Mouse (Mus musculus) right cerebral cortex, postnatal 4 days (tissue): ENCODE measurements at regions not wholly inside any gene's neighbourhood (a gene's known extent, or its start where the extent isn't known, plus 50 kb on each side); places are given as distances from the start of the nearest gene placed in this dataset.
"Not testable (repeated sequence)": the region's sequence is repeated elsewhere in the genome, so short reads cannot be mapped to it uniquely, and the experiment has no call there.

Source experiments
- DNase-seq: peaks from one replicate; pipeline ENCODE4 v3.0.0-alpha.2; 2022

DNA sequence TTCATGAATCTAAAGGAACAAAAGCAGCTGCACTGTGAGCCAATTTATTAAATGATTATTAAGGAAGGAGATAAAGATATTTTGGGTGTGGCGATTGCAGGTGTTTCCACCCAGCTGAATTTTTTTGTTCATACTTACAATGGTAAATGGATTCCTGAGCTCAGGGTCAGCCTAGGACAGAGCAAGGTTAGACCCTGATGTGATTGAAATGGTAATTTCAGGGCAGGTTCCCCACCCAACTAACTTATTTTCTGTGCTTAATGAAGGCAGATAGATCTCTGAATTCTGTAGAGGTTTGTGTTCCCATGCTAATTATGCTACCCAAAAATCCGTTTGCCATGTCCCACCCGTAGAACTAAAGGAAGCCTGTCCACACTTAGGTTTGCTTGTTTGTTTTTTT, 258.8 kb upstream of the St6gal2 start:
- no peak for DNase-seq

DNA sequence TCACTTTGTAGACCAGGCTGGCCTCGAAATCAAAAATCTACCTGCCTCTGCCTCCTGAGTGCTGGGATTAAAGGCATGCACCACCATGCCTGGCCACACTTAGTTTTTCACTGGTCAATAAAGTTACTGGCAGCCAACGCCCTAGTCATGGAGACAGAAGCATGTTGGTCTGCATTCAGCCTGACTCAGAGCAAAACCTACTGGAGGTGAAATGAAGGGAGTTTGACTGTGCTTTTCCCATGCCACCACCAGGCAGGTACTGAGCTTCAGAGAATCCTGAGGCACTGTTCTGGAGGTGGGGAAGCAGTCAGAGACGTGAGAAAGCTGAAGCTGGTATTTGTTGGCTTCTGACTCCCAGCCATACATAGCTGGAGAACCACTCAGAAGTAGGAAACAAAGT, 258.4 kb upstream of the St6gal2 start:
- no peak for DNase-seq

DNA sequence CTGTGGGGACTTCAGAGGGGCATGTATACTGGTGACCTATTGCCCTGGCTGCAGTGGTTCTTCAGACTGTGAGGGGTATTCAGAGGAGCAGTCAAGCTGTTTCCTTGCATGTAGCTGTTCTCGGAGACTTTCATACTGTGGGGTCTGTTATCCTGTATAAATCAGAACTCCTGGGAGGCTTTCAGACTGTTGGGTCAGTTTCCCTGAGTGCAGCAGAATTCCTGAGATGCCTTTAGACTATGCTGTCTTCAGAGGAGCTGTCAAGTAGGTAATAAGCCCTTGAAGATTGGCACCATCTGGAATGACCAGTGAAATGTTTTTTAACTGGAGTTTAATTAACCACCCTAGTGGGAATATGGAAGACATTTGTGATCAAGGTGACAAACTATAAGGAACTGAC, 238.6 kb upstream of the St6gal2 start:
- DNase-seq: no peak

DNA sequence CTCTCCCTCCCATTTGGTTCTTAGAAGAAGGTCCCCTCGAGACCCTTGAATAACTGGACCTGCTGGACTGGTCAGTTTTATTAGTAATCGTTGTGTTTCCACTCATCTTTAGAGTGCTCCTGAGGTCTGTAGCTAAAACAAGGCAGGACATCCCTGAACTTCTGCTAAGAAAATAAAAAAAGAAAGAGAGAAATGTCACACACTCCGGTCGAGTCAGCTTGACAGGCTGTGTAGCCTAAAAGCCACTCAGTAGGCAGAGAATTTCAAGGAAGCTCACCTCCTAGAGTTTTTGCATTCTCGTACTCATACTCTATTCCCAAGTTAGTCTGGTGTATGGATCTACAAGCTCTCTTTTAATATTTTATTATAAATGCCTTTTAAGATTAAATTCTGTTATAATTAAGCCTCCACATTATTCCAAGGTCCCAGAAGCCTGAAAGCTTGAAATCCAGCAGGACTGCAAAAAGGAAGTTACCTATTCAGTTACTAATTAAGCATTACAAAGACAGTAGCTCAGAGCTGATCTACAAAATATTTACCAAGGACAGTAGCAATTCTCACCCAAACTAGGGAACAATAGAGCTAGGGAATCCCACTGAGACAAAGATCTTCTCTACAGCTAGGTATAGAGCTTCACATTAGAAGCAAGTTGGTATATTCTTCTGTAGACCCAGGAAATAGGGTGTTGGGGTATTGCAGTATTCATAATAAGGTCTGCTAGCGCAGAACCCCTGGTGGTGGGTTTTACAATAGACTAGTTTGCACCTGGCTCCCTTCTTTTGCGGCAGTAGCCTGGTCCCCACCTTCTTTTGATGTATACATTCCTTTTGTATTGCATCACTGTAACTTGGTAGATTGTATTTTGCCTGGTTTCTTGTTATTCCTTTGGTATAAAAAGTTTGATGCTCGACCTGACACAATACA, 226.7 kb upstream of the St6gal2 start:
- not testable (repeated sequence) for DNase-seq

DNA sequence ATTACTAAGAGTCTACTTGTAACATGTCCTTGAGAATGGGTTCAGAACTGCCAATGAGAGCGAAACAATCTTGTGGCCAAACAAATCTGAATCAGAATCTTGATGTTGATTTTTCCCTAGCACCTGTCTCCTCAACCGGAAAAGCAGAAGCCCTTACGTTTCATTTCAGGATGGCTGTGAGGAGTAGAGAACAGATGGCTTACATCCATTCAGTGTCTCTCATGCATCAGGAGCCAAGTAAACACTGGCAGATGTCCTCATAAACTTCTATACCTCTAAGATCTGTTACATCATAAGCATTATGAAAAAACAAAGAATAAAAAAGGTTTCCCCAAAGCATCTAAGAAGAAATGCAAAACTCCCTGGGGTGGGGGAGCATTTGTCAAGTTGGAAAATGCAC, 221.1 kb upstream of the St6gal2 start:
- DNase-seq: no peak

DNA sequence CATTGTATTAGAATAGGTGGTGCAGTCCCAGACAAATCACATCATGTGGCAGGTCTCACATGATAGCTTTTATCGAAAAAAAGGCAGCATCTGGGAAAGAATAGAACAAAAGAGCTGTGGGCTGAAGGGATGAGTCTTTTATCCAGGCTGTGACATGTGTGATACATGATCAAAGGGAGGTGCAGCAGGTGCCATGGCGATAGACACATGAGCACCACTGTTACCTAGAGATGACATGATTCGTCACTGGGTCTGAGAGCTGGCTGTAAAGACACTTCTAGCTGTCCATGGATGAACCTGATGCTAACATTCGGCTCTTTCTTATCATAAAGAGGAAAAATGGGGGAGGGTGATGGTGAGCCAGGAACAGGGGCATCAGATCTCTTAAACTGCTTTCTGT, 210.9 kb upstream of the St6gal2 start:
- no peak for DNase-seq

DNA sequence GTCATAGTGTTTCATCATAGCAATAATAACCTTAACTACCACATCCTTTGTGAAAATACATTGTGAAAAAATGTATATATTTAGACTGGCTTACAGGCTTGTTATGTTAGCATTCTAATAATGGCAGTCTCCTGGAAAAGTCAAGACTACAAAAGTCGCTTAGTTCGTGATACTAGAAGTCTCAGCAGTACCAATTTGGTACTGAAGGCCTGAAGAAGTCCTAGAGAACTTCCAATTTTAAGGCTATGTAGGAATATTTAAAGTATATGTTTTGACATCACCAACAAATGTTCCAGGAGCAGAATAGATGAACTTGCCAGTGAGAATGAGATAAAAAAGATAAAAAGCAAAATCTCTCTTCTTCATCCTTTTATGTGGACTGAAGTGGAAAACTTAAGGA, 182.5 kb upstream of the St6gal2 start:
- no peak for DNase-seq

DNA sequence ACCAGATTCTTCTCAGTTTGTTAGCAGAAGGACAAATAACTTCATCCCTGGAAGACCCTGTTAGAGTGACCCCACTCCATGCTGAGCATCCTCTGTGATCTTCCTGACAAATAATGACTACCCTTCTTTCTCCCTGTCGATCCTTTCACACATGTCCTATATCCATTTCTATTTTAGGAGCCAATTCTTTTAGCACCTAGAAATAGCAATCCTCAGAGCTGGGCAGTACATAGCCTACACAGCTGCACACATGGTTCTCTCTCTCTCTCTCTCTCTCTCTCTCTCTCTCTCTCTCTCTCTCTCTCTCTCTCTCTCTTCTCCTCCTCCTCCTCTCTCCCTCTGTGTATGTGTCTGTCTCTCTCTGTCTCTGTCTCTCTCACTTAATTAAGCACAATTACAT, 168.6 kb upstream of the St6gal2 start:
- no peak for DNase-seq

DNA sequence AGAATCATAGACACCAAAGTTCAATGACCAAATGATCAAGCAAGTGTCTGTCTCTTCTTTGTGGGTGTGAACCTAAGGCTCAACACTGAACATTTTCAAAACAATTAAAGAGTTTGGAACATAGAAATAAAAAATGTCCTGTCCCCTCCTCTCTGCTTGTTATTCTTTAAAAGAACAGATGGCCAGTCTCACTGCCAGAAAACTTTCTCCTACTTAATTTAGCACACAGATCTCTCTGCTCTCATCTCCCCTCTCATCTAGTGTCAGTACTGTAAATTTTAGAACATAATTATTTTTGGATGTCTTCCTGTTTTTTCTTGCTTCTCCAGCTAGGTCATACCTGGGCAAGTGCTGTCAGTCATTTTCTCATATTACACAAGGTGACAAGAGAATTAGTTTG, 163.9 kb upstream of the St6gal2 start:
- DNase-seq: no peak

DNA sequence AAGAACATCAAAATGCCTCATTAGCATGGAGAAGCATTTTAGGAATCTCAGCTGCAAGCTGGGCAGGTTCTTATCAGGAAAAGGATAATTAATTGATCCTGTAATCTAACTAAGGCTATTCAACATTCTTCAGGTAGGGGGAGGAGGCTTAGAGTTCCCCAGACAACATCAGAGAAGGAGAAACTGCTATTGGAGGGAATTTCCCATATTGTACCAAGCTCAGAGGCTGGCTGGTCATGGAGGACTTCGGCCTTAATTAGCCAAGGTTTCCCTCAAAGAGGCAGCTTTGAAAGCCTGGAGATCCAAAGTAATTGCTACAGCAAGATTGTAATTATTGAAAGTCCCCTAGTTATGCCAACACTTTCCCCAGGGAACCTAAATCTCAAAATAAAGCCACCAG, 156.6 kb upstream of the St6gal2 start:
- no peak for DNase-seq

DNA sequence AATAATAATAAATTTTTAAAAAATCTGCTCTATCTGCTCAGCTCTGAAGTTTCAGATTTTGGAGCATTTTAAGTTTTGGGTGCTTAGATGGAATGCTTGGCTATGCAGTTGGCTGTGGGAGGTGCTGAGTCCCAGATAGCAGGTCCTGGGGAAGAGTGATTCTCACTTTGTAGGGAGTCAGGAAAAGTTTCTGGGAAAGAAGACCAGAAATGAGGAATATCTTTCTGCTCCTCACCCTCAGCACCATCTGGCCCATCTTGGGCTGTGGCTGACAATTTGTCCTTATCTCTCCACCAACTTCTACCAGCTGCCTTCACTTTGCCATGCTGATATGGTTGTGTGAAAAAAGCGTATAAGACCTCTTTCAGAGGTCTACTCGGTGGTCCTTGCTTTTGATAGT, 152.5 kb upstream of the St6gal2 start:
- DNase-seq: no peak

DNA sequence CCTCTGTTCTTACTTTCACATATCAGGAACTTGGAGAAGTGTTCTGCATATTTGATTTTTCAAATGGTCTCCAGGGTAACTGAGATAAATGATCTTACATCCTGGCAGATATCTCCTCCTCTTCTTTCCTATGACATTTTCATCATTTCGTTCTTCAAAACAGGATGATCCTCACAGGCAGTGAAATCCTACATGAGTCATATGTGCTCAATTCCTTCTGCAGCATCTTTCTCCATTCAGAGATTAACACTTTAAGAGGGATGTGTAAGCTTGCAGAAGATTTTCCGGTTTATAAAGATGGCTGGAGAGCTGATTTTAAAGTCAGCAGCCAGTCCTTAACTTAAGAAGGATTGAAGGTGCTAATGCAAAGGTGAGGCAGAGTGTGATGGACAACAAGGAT, 148.5 kb upstream of the St6gal2 start:
- DNase-seq: no peak

DNA sequence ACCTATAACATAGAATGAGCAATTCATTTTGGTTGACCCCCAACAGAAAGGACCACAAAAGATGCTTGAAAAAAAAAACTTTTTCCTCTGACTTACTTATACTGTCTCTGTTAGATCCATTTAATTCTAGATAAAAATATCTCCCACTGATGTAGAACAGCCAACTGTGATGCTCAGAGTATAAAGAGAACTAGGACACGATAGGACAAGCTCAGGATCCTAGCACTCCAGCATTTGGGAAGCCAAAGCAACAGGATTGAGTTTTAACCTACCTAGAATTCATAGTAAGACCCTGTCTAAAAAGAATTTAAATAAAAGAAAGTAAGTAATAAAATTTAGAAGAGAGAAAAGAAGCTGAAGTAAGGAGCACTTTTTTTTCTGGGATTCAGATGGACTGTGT, 146.3 kb upstream of the St6gal2 start:
- no peak for DNase-seq

DNA sequence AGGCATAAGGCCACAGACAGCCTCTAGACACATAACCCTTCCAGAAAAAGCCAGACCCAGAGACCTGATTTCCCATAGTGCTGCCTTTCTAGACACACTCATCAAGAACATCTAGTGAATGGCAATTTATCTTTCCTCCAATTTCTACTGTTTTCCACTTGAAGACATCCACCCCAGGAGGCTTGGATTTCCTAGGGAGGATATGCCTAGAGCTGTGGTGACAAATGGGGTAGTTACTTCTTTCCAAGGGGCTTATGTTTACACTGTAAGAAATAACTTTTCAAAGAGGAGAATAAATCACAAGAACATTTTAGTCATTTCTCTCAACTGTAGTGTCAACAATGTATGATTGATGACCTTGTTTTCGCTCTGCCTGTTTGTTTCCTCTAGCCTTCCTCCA, 124.2 kb upstream of the St6gal2 start:
- no peak for DNase-seq

DNA sequence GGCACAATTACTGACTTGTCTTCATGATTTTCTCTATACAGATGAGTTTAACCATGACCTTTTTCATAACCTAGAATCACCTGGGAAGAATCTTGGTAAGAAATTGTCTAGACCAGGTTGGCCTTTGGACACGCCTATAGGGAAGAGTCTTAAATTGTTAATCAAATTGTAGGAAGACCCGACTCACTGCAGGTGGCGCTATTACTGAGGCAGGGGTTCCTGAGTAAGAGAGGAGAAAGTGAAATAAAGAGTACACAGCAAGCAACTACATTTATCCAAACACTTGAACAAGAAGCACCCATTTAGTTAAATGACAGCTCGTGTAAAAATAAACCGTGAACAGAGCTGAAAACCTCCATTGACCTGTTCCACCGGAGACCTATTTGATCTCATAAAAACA, 85.9 kb upstream of the St6gal2 start:
- no peak for DNase-seq

DNA sequence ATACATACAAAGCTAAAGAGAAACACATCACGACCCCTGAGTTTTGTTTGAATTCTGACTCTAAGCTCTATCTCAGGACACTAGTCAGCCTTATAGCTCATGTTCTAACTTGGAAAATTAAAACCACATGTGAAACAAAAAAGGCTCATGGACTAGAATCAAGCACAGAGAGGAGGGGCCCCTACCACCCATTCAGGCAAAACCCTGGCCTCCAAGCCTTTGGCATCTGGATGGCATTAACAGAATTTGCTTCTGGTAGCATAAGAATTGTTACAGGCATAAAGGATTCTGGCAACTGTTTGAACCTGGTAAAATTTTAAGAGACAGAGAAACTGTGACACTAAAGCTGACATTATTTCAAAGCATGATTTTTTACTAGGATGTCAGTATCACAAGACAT, 78.1 kb upstream of the St6gal2 start:
- DNase-seq: no peak

DNA sequence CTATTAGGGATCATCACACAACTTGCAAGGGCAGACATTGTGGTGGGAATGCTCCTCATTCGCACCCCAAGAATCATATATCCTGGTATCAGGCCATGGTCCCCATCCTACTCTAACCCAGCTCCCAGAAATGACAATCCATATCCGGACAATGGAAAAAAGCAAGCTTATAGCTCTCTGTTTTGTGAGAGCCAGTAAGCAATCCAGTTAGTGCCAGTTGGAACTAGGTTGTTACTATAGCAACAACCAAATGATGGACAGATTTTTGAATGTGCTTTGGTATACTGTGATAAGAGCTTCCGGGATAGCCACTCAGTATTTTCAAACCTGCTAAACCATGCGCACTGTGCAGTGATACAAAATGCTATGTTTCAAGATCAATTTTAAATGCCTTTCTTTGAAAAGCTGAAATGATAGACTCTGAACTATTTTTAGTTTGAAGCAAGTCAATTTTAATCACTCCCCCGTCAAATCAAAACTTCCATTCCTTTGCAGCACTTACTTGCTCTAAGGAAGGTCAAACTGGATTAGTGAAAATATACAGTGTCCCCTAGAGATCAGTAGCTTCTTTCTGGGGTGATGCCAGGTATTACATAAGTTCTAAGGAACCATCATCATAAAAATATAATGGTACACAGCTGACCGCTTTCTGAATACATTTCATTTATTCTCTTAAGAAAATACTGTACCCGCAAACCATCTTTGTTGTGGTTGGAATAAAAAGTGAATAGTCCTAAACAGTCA, 77.5 kb upstream of the St6gal2 start:
- peak; percentile 1 for DNase-seq
